Mouse (Mus musculus) kidney, adult 2 months (tissue): Measurements from ENCODE around the gene Map4k3.

Experiments
- CTCF ChIP-seq: fragments of 200-500 bp; conservative IDR thresholded peaks from 2 replicates; pipeline ENCODE4 v1.5.1; 2011; ENCODE audit warnings: low read depth, mild to moderate bottlenecking, control low read depth, low read length, moderate library complexity, mixed read lengths; ENCODE audit not compliant: insufficient read depth, insufficient read length
- POLR2A ChIP-seq: fragments of 200-500 bp; IDR thresholded peaks from one replicate; pipeline ENCODE4 v1.6.1; 2011; ENCODE audit warnings: low read depth, low read length, control low read depth

- TF ChIP-seq CTCF = no peak
- TF ChIP-seq POLR2A = no peak
Measured at GRCm38 (mm10) chr17:80583051-80583450, 145.2 kb downstream of the Map4k3 start.
